Mouse (Mus musculus): ENCODE results near the gene 4930402F06Rik. TPM values are rescaled to one million over a fixed set of nuclear protein-coding genes. Genes with fewer than 3 reads are reported as not detected.

4930402F06Rik gene
- polyA plus RNA-seq, 1 experiment from 2014 or later = not detected

- Histone ChIP-seq H3K4me1 (replicated peaks) (peaks cover 17% of the 10 kb centered on the region), H3K27me3 (no peaks in the 10 kb centered on the region), H3K27ac (0 out of 2 replicates have a peak overlapping the region, but pooled peaks have one; percentile 26), H3K9me3 (replicated peaks) (no peaks in the 10 kb centered on the region), H3K4me2 (no peak overlapping the region), H3K9ac (no peak overlapping the region), H3K4me3 (no peak overlapping the region), H3K36me3 (no peaks in the 10 kb centered on the region)
- no peak for ATAC-seq (replicated peaks; ENCODE audit: insufficient number of reproducible peaks, insufficient read depth, low FRiP score, low read depth)
- 62% methylated on average over 6 of the region's 6 CpGs for WGBS
Measured at GRCm38 (mm10) chr2:35338707-35339106, 58.3 kb downstream of the 4930402F06Rik start.

GRCm38 (mm10) chr2:35338036-35338435, 58.9 kb downstream of the 4930402F06Rik start:
- Histone ChIP-seq H3K27ac (no peak overlapping the region), H3K4me1 (replicated peaks) (peaks cover 17% of the 10 kb centered on the region), H3K36me3 (no peaks in the 10 kb centered on the region), H3K4me2 (no peak overlapping the region), H3K9me3 (replicated peaks) (no peaks in the 10 kb centered on the region), H3K4me3 (no peak overlapping the region), H3K27me3 (no peaks in the 10 kb centered on the region), H3K9ac (no peak overlapping the region)
- ATAC-seq (replicated peaks; ENCODE audit: insufficient number of reproducible peaks, insufficient read depth, low FRiP score, low read depth) = no peak
- 76% methylated on average over 1 of the region's 1 CpGs for WGBS

- no peaks in the 10 kb centered on the region for H3K9me3 ChIP-seq (replicated peaks)
- WGBS = 49% methylated on average over 10 of the region's 10 CpGs
Measured at GRCm38 (mm10) chr2:35337419-35337818, 59.6 kb downstream of the 4930402F06Rik start.

GRCm38 (mm10) chr2:35336388-35337280, 60.3 kb downstream of the 4930402F06Rik start, which contains the start of gene Stom:
Stom (minus strand) TSS chr2:35336976.
- peak within 1 kb of the TSS; percentile 89 for H3K27ac ChIP-seq
- peak within 1 kb of the TSS; percentile 80 for H3K4me3 ChIP-seq
- H3K4me2 ChIP-seq = peak within 1 kb of the TSS; percentile 94
- peaks cover 17% of the 10 kb centered on the region for H3K4me1 ChIP-seq (replicated peaks)
- under 1% methylated on average over 45 of the region's 45 CpGs for WGBS
- H3K36me3 ChIP-seq = no peaks in the 10 kb centered on the region
- ATAC-seq (replicated peaks; ENCODE audit: insufficient number of reproducible peaks, insufficient read depth, low FRiP score, low read depth) = peak; percentile 99
- H3K9me3 ChIP-seq (replicated peaks) = no peaks in the 10 kb centered on the region
- peak within 1 kb of the TSS; percentile 76 for H3K9ac ChIP-seq
- H3K27me3 ChIP-seq = no peaks in the 10 kb centered on the region

More at GRCm38 (mm10) chr2:35337419-35337818, 59.6 kb downstream of the 4930402F06Rik start:
- ATAC-seq (replicated peaks; ENCODE audit: insufficient number of reproducible peaks, insufficient read depth, low FRiP score, low read depth) = no peak
- Histone ChIP-seq H3K4me1 (replicated peaks) (peaks cover 17% of the 10 kb centered on the region), H3K4me3 (peak overlapping the region; percentile 80), H3K27ac (peak overlapping the region; percentile 89), H3K9ac (peak overlapping the region; percentile 49; the same call in 1 of the 2 replicates), H3K4me2 (peak overlapping the region; percentile 94), H3K36me3 (no peaks in the 10 kb centered on the region), H3K27me3 (no peaks in the 10 kb centered on the region)

GRCm38 (mm10) chr2:35335620-35336019, 61.4 kb downstream of the 4930402F06Rik start:
- Histone ChIP-seq H3K27ac (no peak overlapping the region), H3K4me1 (replicated peaks) (peaks cover 17% of the 10 kb centered on the region), H3K9ac (peak overlapping the region; percentile 76), H3K27me3 (no peaks in the 10 kb centered on the region), H3K36me3 (no peaks in the 10 kb centered on the region), H3K9me3 (replicated peaks) (no peaks in the 10 kb centered on the region), H3K4me2 (peak overlapping the region; percentile 94), H3K4me3 (peak overlapping the region; percentile 80)
- no peak for ATAC-seq (replicated peaks; ENCODE audit: insufficient number of reproducible peaks, insufficient read depth, low FRiP score, low read depth)
- WGBS = 22% methylated on average over 7 of the region's 7 CpGs

GRCm38 (mm10) chr2:35333670-35334069, 63.3 kb downstream of the 4930402F06Rik start:
- no peak for ATAC-seq (replicated peaks; ENCODE audit: insufficient number of reproducible peaks, insufficient read depth, low FRiP score, low read depth)
- Histone ChIP-seq H3K9ac (no peak overlapping the region), H3K9me3 (replicated peaks) (no peaks in the 10 kb centered on the region), H3K4me1 (replicated peaks) (peaks cover 17% of the 10 kb centered on the region), H3K27me3 (no peaks in the 10 kb centered on the region), H3K36me3 (no peaks in the 10 kb centered on the region), H3K27ac (no peak overlapping the region), H3K4me2 (no peak overlapping the region), H3K4me3 (no peak overlapping the region)

- ATAC-seq (replicated peaks; ENCODE audit: insufficient number of reproducible peaks, insufficient read depth, low FRiP score, low read depth) = no peak
- WGBS = 69% methylated on average over 2 of the region's 2 CpGs
- H3K9me3 ChIP-seq (replicated peaks) = no peaks in the 10 kb centered on the region
- H3K4me2 ChIP-seq = no peak overlapping the region
- H3K4me1 ChIP-seq (replicated peaks) = peaks cover 15% of the 10 kb centered on the region
- no peak overlapping the region for H3K4me3 ChIP-seq
- no peak overlapping the region for H3K9ac ChIP-seq
- no peak overlapping the region for H3K27ac ChIP-seq
- no peaks in the 10 kb centered on the region for H3K36me3 ChIP-seq
- no peaks in the 10 kb centered on the region for H3K27me3 ChIP-seq
Measured at GRCm38 (mm10) chr2:35331205-35331604, 65.8 kb downstream of the 4930402F06Rik start.

- WGBS = 74% methylated on average over 2 of the region's 2 CpGs
- no peak overlapping the region for H3K27ac ChIP-seq
Measured at GRCm38 (mm10) chr2:35329061-35329460, 67.9 kb downstream of the 4930402F06Rik start.

GRCm38 (mm10) chr2:35328064-35328792, 68.7 kb downstream of the 4930402F06Rik start:
- Histone ChIP-seq H3K4me1 (replicated peaks) (peaks cover 15% of the 10 kb centered on the region), H3K9ac (no peak overlapping the region), H3K36me3 (no peaks in the 10 kb centered on the region), H3K9me3 (replicated peaks) (no peaks in the 10 kb centered on the region), H3K27me3 (no peaks in the 10 kb centered on the region), H3K4me2 (no peak overlapping the region), H3K4me3 (no peak overlapping the region), H3K27ac (no peak overlapping the region)
- no peak for ATAC-seq (replicated peaks; ENCODE audit: insufficient number of reproducible peaks, insufficient read depth, low FRiP score, low read depth)
- WGBS = 50% methylated on average over 11 of the region's 11 CpGs

More at GRCm38 (mm10) chr2:35329061-35329460, 67.9 kb downstream of the 4930402F06Rik start:
- no peak overlapping the region for H3K4me3 ChIP-seq
- no peak overlapping the region for H3K4me2 ChIP-seq
- H3K9ac ChIP-seq = no peak overlapping the region
- no peaks in the 10 kb centered on the region for H3K9me3 ChIP-seq (replicated peaks)
- no peak for ATAC-seq (replicated peaks; ENCODE audit: insufficient number of reproducible peaks, insufficient read depth, low FRiP score, low read depth)
- H3K27me3 ChIP-seq = no peaks in the 10 kb centered on the region
- H3K4me1 ChIP-seq (replicated peaks) = peaks cover 7% of the 10 kb centered on the region; the same call in 1 of the 2 replicates
- no peaks in the 10 kb centered on the region for H3K36me3 ChIP-seq

- H3K4me2 ChIP-seq = 0 out of 2 replicates have a peak overlapping the region, but pooled peaks have one; percentile 6
- H3K27me3 ChIP-seq = no peaks in the 10 kb centered on the region
- H3K9ac ChIP-seq = no peak overlapping the region
- H3K27ac ChIP-seq = no peak overlapping the region
- H3K4me1 ChIP-seq (replicated peaks) = peaks cover 21% of the 10 kb centered on the region
- no peak overlapping the region for H3K4me3 ChIP-seq
- H3K36me3 ChIP-seq = no peaks in the 10 kb centered on the region
- WGBS = 54% methylated on average over 10 of the region's 10 CpGs
- no peak for ATAC-seq (replicated peaks; ENCODE audit: insufficient number of reproducible peaks, insufficient read depth, low FRiP score, low read depth)
- H3K9me3 ChIP-seq (replicated peaks) = no peaks in the 10 kb centered on the region
Measured at GRCm38 (mm10) chr2:35327583-35327982, 69.4 kb downstream of the 4930402F06Rik start.

GRCm38 (mm10) chr2:35326931-35327330, 70.0 kb downstream of the 4930402F06Rik start:
- H3K4me1 ChIP-seq (replicated peaks) = peaks cover 28% of the 10 kb centered on the region
- no peak overlapping the region for H3K4me3 ChIP-seq
- H3K4me2 ChIP-seq = no peak overlapping the region
- no peaks in the 10 kb centered on the region for H3K27me3 ChIP-seq
- no peak for ATAC-seq (replicated peaks; ENCODE audit: insufficient number of reproducible peaks, insufficient read depth, low FRiP score, low read depth)
- no peaks in the 10 kb centered on the region for H3K36me3 ChIP-seq
- H3K9me3 ChIP-seq (replicated peaks) = no peaks in the 10 kb centered on the region
- no peak overlapping the region for H3K9ac ChIP-seq
- WGBS = 70% methylated on average over 1 of the region's 1 CpGs
- no peak overlapping the region for H3K27ac ChIP-seq
